Mouse (Mus musculus) left cerebral cortex, adult 8-10 months (tissue): ENCODE measurements at regions not wholly inside any gene's neighbourhood (a gene's known extent, or its start where the extent isn't known, plus 50 kb on each side); places are given as distances from the start of the nearest gene placed in this dataset.
A peak's percentile ranks its signal among the peaks of the same experiment; 100 is the strongest.

Experiments used
- DNase-seq, 2 experiments: peaks; one replicate each; pipeline ENCODE4 v3.0.0; 2022; ENCODE audit warnings: low spot score in 2 of 2

- DNase-seq, result no peak
Measured at GRCm38 (mm10) chrX:43686635-43687034, 95.7 kb downstream of the Tex13c1 start.

DNA sequence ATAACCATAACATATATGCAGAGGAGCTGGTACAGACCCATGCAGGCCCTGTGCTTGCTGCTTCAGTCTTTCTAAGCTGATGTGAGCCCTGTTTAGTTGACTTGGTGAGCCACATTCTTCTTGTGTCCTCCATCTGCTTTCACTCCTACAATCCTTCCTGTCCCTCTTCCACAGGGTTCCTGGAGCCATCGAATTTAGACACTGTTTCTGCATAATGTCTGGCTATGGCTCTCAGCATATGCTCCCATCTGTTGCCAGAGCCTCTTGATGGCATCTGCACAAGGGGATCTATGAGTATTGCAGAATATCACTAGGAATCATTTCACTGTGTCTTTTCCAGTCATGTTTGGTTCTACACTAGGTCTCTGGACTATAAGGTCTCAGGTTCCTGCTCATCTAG, 145.9 kb downstream of the Tex13c1 start:
- DNase-seq, result peak in 1 of 2 experiments; percentile 11

GRCm38 (mm10) chrX:43739780-43740463, 149.0 kb downstream of the Tex13c1 start:
- DNase-seq, result no peak
